Mouse (Mus musculus) adrenal gland, postnatal 25 days (tissue): ENCODE measurements at regions not wholly inside any gene's neighbourhood (a gene's known extent, or its start where the extent isn't known, plus 50 kb on each side); places are given as distances from the start of the nearest gene placed in this dataset.
A peak's percentile ranks its signal among the peaks of the same experiment; 100 is the strongest.
"Not testable (repeated sequence)": the region's sequence is repeated elsewhere in the genome, so short reads cannot be mapped to it uniquely, and the experiment has no call there.

Source experiments
- DNase-seq: peaks from one replicate; pipeline ENCODE4 v3.0.0; 2021; ENCODE audit warnings: mixed read lengths

DNA sequence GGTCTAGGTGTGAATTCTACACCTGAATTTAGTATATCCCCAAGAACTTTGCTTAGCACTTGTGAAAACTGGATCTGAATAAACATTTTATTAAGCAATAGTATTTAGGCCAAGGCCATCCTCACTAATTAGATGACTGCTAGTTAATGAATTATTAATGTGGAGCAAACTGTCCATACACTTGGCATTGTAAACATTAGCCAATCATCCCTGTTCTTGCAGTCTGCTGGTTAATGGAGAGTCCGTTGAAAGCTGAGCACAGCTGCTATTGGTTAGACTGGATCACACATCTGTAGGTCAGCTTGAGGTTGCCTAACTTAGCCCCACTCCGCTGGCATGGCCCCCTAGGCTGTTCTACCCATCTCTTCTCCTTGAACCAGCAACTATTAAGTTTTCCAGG is 826.2 kb upstream of the 4930452B06Rik start:
- DNase-seq, result no peak

DNA sequence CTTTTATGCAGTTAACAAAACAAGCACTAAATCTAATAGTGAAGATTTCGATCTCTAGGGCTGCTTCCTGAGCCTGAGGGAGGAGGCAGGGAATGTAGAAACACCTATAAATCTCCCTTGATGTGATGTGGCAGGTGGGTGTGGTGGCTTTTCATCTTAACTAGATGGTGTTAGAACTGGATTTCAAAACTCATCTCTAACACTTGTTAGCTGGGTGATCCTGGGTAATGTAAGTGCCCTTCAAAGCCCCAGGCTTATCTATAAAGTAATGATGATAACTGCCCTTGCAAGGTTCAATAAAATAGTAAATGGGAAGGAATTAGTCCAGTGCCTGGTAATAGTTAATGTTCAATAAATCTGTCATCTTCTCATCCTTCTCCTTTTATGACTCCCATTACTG is 822.5 kb upstream of the 4930452B06Rik start:
- DNase-seq, result no peak

GRCm38 (mm10) chr14:9478981-9479380 is 812.9 kb upstream of the 4930452B06Rik start:
- no peak for DNase-seq

DNA sequence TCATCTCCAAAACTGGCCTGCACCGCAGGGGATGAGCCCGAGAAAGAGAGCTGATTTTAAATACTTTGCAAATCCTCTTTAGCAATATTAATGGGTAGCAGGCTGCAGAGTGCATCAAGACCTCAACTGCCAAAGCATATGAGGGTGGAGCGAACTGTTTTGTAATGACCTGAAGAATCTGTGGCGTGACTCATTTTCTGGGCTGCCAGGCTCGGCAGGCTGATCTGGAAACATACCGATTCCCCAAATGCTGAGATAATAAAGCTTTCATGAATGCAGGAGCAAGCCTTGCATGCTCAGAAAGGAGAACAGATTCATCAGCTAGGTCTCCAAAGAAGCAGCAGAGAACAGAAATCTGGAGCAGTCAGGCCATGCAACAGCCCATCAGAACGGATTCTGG is 809.1 kb upstream of the 4930452B06Rik start:
- peak; percentile 13 for DNase-seq

DNA sequence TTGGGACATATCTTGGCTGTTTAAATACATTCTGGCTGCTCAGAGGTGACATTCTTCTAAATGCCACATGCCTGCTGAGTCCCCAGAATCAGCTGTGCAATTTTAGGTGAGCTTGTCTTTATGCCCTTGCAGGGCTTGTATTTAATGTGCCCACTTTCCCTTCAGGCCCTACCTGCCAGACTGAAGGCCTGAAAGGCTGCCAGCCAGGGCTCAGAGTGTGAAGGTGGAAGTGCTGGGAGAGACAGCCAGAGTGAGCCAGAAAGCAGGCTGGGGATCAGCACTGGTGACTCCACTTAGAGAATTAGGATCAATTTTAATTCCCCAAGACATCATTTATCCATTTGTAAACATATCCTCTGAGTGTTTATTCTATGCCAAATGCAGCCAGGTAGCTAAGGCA is 803.6 kb upstream of the 4930452B06Rik start:
- DNase-seq, result no peak

DNA sequence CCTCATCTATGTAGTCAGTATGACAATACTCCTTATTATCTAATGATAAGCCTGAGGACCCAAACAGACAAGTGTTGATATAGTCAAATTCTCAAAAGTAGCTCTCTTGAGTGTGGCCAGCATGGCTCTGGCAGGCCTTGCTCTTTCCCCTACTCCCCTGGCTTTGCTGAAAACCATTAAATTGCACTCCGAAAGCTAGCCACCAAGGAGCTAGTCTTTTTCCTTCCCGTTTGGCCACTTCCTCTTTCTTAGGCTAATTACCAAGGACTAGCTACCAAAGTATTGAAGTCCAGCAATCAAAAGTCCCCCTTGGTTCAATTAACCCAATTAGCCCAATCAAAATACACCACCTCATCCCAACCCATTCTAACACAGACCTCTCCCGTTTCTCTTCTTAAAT is 802.6 kb upstream of the 4930452B06Rik start:
- no peak for DNase-seq

- no peak for DNase-seq
Observed at GRCm38 (mm10) chr14:9467690-9468458, 801.8 kb upstream of the 4930452B06Rik start.

DNA sequence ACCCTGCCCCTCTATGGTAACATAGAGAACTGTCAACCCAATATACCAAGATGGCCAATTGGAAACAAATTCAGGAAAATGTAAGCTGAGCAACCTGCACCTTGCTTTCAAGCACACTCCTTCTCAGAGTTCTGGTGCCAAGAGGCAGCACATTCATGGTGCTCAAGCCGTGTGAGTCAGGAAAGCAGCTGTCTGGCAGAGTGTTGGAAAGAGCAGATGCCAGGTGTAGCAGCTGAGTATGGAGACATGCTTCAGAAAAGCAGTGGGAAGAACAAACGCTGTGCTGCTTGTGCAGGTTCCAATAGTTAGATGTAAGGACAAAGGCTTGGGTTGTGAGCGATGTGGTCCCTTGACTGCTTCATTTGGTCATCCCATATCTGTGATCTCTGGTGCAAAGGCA is 794.0 kb upstream of the 4930452B06Rik start:
- DNase-seq, result no peak

DNA sequence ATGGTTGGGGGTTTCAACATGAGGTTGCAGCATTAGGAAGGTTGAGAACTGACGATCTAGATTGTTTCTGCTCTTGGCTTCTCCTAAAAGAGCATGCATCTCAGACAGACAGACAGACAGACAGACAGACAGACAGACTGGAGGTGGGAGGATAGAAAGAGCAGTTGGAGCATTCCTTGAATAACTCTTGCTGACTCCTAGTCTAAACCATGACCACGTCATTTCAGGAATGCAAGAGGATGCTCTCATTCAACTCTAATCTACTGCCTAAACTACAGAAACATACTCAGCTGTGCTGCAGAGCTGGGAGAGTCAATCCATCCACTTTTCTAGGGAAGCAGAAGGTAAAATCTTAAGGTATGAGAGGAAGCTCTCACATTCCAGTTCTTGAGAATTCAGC is 792.8 kb upstream of the 4930452B06Rik start:
- DNase-seq, result no peak

DNA sequence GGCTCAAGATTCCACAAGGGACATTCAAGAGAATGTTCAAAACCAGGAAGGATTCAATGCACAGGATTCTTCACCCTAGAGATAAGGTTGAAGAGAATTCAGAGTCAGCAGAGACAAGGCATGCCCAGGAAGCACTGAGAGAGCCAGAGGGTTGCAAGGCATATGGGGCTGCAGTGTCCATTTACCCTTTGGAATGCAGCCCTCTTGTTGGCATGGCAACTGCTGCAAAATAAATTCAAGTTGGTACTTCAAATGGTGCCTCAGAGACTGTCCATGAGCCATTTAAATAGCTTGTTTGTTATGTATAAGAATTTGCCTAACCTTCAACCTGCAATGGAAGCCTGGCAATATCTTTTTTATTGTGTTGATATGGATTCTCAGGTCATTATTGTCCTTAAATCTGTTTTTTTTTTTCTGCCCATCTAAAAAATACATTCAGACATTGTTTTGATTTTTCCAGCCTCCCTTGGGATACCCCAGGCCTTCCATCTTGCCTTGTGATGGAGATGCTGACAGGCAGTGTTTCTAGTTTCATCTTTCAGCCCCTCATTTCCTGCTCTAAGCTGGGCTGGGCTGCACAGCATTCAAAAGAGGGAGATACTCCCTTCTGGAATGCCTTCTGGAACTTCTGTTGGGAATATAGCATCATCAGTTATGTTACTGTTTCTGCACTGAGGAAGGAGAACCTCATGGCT is 791.9 kb upstream of the 4930452B06Rik start:
- DNase-seq, result no peak

- no peak for DNase-seq
Observed at GRCm38 (mm10) chr14:9455986-9456385, 789.9 kb upstream of the 4930452B06Rik start.

GRCm38 (mm10) chr14:9449942-9450341 is 783.9 kb upstream of the 4930452B06Rik start:
- peak; percentile 82 for DNase-seq

DNA sequence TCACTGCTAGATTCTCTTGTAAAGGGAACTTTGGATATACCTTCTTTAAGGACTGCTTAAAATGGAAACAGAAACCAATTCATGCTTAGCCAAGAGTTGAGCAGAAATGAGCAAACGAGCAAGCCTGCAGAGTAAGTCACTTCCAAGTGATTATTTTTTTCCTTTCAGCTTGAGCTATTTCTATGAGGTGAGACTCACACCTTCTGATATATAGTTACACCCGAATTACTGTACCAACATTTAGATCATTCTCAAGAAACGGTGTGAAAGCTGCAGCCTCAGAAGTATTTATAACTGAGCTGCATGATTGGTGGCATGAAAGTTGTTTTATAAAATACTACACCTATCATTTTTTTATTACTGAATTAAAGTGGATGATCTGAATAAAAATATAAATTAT is 771.9 kb upstream of the 4930452B06Rik start:
- no peak for DNase-seq

GRCm38 (mm10) chr14:9435136-9435535 is 769.1 kb upstream of the 4930452B06Rik start:
- DNase-seq, result peak; percentile 20

GRCm38 (mm10) chr14:9433081-9433590 is 767.1 kb upstream of the 4930452B06Rik start:
- DNase-seq, result no peak

DNA sequence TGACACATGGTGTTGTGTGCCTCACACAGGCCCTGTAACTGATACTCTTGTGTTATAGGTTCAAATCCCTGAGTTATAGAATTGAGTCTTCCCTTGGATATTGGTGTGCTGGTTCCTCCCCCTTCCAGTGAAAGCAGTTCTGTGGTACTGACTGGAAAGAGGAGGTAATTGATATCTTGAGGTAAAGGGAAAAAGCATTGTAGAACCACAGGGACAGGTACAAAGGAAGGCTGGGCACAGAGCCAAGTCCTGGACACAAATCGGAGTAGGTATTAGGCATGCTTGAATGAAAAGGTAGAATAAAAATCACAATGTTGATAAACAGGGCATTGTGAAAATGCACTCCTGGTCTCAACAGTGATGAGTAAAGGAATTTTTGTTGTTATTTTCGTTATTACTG is 765.8 kb upstream of the 4930452B06Rik start:
- no peak for DNase-seq

DNA sequence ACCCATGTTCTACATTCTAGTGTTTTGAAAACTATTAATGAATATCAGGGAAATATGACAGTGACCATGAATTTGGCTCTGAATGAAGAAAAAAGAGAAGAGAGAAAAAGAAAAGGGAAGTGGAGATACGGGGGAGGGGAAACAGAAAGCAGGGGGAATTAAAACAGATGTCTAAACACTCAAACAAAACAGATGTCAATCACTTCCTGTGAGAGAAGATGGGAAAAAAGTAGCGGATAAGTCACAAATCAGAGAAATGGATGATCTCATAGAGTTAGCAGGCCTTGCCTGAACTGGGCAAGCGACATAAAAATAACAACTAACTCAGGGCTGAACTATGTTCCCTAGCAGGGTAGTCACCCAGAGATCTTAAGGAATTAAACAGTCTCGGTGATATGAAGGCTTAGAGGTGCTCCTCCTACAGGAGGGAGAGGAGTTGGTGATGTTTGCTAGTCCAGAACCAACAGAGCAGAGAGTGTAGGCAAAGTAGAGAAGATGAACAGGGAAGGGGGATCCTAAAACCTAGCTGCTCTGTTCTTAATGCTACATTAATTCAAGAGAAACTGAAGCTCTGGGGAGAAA is 745.9 kb upstream of the 4930452B06Rik start:
- DNase-seq, result no peak

DNA sequence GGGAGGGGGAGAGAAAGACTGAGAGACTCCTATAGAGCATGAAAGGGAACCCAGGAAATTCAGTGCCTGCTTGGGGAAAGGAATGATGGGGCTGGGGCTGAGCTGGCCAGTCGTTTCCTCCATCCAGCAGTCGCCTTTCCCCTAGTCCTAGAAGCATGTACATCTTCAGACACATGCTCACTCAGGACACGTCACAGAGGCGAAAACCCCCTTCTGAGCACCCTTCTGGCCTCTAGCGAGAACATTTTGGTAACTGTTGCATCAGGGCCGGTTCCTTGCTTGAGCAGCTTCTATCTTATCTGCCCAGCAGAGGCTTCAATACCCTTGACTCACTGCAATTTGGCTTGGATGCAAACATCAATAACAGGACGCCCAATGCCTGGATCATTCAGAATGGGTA is 737.6 kb upstream of the 4930452B06Rik start:
- no peak for DNase-seq

- no peak for DNase-seq
Observed at GRCm38 (mm10) chr14:9400861-9401260, 734.8 kb upstream of the 4930452B06Rik start.

DNA sequence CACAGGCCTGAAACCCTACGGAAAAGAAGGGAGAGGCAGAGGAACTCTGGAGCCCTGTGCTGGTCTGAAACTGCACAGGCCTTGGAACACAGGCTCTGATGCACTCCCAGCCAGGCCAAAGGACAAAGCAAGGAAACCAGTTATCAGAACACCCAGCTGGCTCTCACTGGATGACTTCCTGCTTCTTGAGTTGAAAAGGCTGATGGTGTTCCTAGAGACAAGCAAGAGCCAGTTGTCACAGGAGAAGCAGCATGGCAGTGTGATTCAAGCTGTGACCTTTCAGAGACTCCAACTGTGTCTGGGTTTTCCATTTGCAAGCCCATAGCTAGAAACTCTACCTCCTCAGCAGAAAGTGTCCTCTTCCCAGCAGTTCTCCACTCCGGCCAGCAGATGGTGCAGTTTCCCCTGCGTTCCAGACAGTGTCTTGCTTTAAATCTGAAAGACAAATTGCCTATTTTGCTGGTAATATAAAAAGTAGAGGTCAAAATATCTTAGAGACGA is 727.3 kb upstream of the 4930452B06Rik start:
- peak; percentile 76 for DNase-seq

GRCm38 (mm10) chr14:9389878-9390536 is 724.0 kb upstream of the 4930452B06Rik start:
- DNase-seq, result not testable (repeated sequence)

DNA sequence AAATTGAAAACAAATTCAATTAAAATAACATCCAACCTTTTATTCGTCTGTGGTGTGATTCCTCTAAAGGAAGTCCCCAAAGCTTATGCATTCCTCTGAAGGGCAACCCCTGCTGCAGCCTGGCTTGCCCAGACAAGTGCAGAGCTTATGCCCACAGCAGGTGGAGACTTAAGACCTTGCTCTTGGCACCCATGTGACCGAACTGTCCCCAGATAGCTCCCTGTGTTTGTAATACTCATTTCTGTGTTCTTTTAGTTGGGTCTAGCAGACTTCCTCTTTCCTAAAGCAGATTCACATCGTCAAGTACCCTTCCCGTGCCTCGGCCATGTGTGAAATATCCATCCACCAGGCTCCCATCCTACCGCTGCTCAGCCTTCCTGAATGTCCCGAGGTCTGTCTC is 723.1 kb upstream of the 4930452B06Rik start:
- DNase-seq, result no peak
